Mouse (Mus musculus) midbrain, postnatal 0 days (tissue): ENCODE measurements at regions not wholly inside any gene's neighbourhood (a gene's known extent, or its start where the extent isn't known, plus 50 kb on each side); places are given as distances from the start of the nearest gene placed in this dataset.

Experiments
- ATAC-seq: fragments of 200-750 bp; cut with Nextera tagmentation; 2 replicates; pipeline ENCODE4 v1.8.0; 2017; ENCODE audit warnings: moderate number of reproducible peaks, mild to moderate bottlenecking, moderate TSS enrichment, moderate library complexity; ENCODE audit not compliant: low FRiP score
- DNase-seq: peaks from one replicate; pipeline ENCODE4 v3.0.0-alpha.2; 2015; ENCODE audit warnings: low spot score
- H3K27ac ChIP-seq: fragments of 300-500 bp; sonication (generic); 2 replicates; pipeline ENCODE4 v1.5.1; 2014; ENCODE audit warnings: low read depth, mild to moderate bottlenecking, low read length, mixed read lengths
- H3K27me3 ChIP-seq: fragments of 300-500 bp; sonication (generic); 2 replicates; pipeline ENCODE4 v1.6.1; 2014; ENCODE audit warnings: low read length, control low read depth, mixed read lengths; ENCODE audit not compliant: insufficient read depth
- H3K36me3 ChIP-seq: fragments of 300-500 bp; sonication (generic); 2 replicates; pipeline ENCODE4 v1.6.1; 2014; ENCODE audit warnings: low read length, control low read depth, mixed read lengths; ENCODE audit not compliant: insufficient read depth
- H3K4me1 ChIP-seq: fragments of 300-500 bp; sonication (generic); 2 replicates; pipeline ENCODE4 v1.6.1; 2014; ENCODE audit warnings: mild to moderate bottlenecking, control low read depth, antibody characterized with exemption, low read length, mixed read lengths; ENCODE audit not compliant: insufficient read depth
- H3K4me2 ChIP-seq: fragments of 300-500 bp; sonication (generic); 2 replicates; pipeline ENCODE4 v1.6.1; 2014; ENCODE audit warnings: low read depth, mild to moderate bottlenecking, low read length, mixed read lengths; ENCODE audit not compliant: poor library complexity, severe bottlenecking
- H3K4me3 ChIP-seq: fragments of 300-500 bp; sonication (generic); 2 replicates; pipeline ENCODE4 v1.5.1; 2014; ENCODE audit warnings: low read depth, mild to moderate bottlenecking, low read length, moderate library complexity
- H3K9ac ChIP-seq: fragments of 300-500 bp; sonication (generic); replicated peaks from 2 replicates; pipeline ENCODE4 v1.6.1; 2014; ENCODE audit warnings: mild to moderate bottlenecking, low read length, moderate library complexity, mixed read lengths; ENCODE audit not compliant: poor library complexity, severe bottlenecking
- H3K9me3 ChIP-seq: fragments of 300-500 bp; sonication (generic); 2 replicates; pipeline ENCODE4 v1.6.1; 2016; ENCODE audit warnings: low read length, control low read depth
- CTCF ChIP-seq: IDR thresholded peaks from 2 replicates; pipeline ENCODE4 v1.5.1; 2016; ENCODE audit warnings: antibody characterized with exemption, mild to moderate bottlenecking
- whole genome bisulfite sequencing: fragments of 180-500 bp; shearing (Covaris S2); extraction: QIAGEN DNeasy Blood & Tissue Kit; methylation state at CpG from one replicate; pipeline ENCODE4 v1.1.7; 2014; 5-methylcytosine and 5-hydroxymethylcytosine counted together

- Histone ChIP-seq H3K9ac (no peak overlapping the region), H3K9me3 (no peaks in the 10 kb centered on the region), H3K27ac (no peak overlapping the region), H3K27me3 (no peaks in the 10 kb centered on the region), H3K36me3 (no peaks in the 10 kb centered on the region), H3K4me2 (no peak overlapping the region), H3K4me3 (no peak overlapping the region), H3K4me1 (no peaks in the 10 kb centered on the region)
- no peak for TF ChIP-seq CTCF
- DNase-seq (no peak), ATAC-seq (no peak)
- whole genome bisulfite sequencing, result 89% methylated on average over 2 of the region's 2 CpGs
Observed at GRCm38 (mm10) chr4:47931464-47931863, 113.5 kb upstream of the Nr4a3 start.

GRCm38 (mm10) chr4:47933526-47933925, 111.4 kb upstream of the Nr4a3 start:
- Histone ChIP-seq H3K4me3 (no peak overlapping the region), H3K9me3 (no peaks in the 10 kb centered on the region), H3K4me2 (no peak overlapping the region), H3K27ac (no peak overlapping the region), H3K4me1 (no peaks in the 10 kb centered on the region), H3K36me3 (no peaks in the 10 kb centered on the region), H3K27me3 (no peaks in the 10 kb centered on the region), H3K9ac (no peak overlapping the region)
- TF ChIP-seq CTCF, result no peak
- DNase-seq, result no peak
- WGBS, result 100% methylated on average over 1 of the region's 1 CpGs
- no peak for ATAC-seq

GRCm38 (mm10) chr4:47935547-47935946, 109.4 kb upstream of the Nr4a3 start:
- no peak overlapping the region for H3K4me2 ChIP-seq
- 86% methylated on average over 3 of the region's 3 CpGs for WGBS

GRCm38 (mm10) chr4:47936470-47937125, 108.4 kb upstream of the Nr4a3 start:
- Histone ChIP-seq H3K4me2 (no peak overlapping the region), H3K4me3 (no peak overlapping the region), H3K36me3 (no peaks in the 10 kb centered on the region), H3K27ac (no peak overlapping the region), H3K9me3 (no peaks in the 10 kb centered on the region), H3K27me3 (no peaks in the 10 kb centered on the region), H3K4me1 (no peaks in the 10 kb centered on the region), H3K9ac (no peak overlapping the region)
- ATAC-seq (no peak), DNase-seq (peak; percentile 2)
- no peak for TF ChIP-seq CTCF
- 83% methylated on average over 7 of the region's 7 CpGs for WGBS

More at GRCm38 (mm10) chr4:47935547-47935946, 109.4 kb upstream of the Nr4a3 start:
- no peak for ATAC-seq
- no peak overlapping the region for H3K4me3 ChIP-seq
- no peaks in the 10 kb centered on the region for H3K27me3 ChIP-seq
- no peaks in the 10 kb centered on the region for H3K36me3 ChIP-seq
- no peaks in the 10 kb centered on the region for H3K4me1 ChIP-seq
- no peak overlapping the region for H3K27ac ChIP-seq
- no peak for TF ChIP-seq CTCF
- no peak overlapping the region for H3K9ac ChIP-seq
- no peaks in the 10 kb centered on the region for H3K9me3 ChIP-seq
- no peak for DNase-seq

GRCm38 (mm10) chr4:47947869-47948573, 96.9 kb upstream of the Nr4a3 start:
- H3K36me3 ChIP-seq, result no peaks in the 10 kb centered on the region
- peak overlapping the region; percentile 33 for H3K4me2 ChIP-seq
- no peak overlapping the region for H3K9ac ChIP-seq
- no peak overlapping the region for H3K4me3 ChIP-seq
- no peaks in the 10 kb centered on the region for H3K4me1 ChIP-seq
- peak; percentile 19; the same call in 1 of the 2 replicates for TF ChIP-seq CTCF
- ATAC-seq (no peak), DNase-seq (peak; percentile 11)
- H3K9me3 ChIP-seq, result no peaks in the 10 kb centered on the region
- no peaks in the 10 kb centered on the region for H3K27me3 ChIP-seq
- 54% methylated on average over 16 of the region's 16 CpGs for WGBS
- no peak overlapping the region for H3K27ac ChIP-seq

- H3K4me2 ChIP-seq, result peak overlapping the region; percentile 33; the same call in 1 of the 2 replicates
- no peaks in the 10 kb centered on the region for H3K9me3 ChIP-seq
- H3K4me3 ChIP-seq, result no peak overlapping the region
- WGBS, result 47% methylated on average over 8 of the region's 8 CpGs
- no peaks in the 10 kb centered on the region for H3K27me3 ChIP-seq
- DNase-seq, result no peak
- no peak for ATAC-seq
- TF ChIP-seq CTCF, result no peak
- no peaks in the 10 kb centered on the region for H3K36me3 ChIP-seq
- H3K4me1 ChIP-seq, result no peaks in the 10 kb centered on the region
- no peak overlapping the region for H3K27ac ChIP-seq
- H3K9ac ChIP-seq, result no peak overlapping the region
Observed at GRCm38 (mm10) chr4:47948789-47949188, 96.2 kb upstream of the Nr4a3 start.
